Mouse (Mus musculus) CH12.LX (cell line): ENCODE results near the gene Fnbp1. TPM values are rescaled to one million over a fixed set of nuclear protein-coding genes. Genes with fewer than 3 reads are reported as not detected.

Experiments used
- DNase-seq: peaks from one replicate; pipeline ENCODE4 v3.0.0-alpha.2; 2013; ENCODE audit errors: extremely low read depth
- H3K27ac ChIP-seq: 2 replicates; pipeline ENCODE4 v1.5.1; 2012; ENCODE audit warnings: low read depth, mild to moderate bottlenecking, control low read depth, moderate library complexity; ENCODE audit not compliant: insufficient read depth
- H3K27me3 ChIP-seq: replicated peaks from 2 replicates; pipeline ENCODE3; 2012; ENCODE audit warnings: inconsistent platforms
- H3K36me3 ChIP-seq, 2 experiments: replicated peaks in 1 of 2; 2 replicates each; pipeline versions ENCODE3 to v1.6.1; 2012; ENCODE audit warnings: inconsistent platforms in 1 of 2, low read length in 1 of 2, mild to moderate bottlenecking in 1 of 2, mixed read lengths in 1 of 2, moderate library complexity in 1 of 2; ENCODE audit not compliant: control insufficient read depth in 1 of 2, insufficient read depth in 1 of 2
- H3K4me1 ChIP-seq, 2 experiments: 2 replicates each; pipeline ENCODE4 v1.6.1; 2012; ENCODE audit warnings: inconsistent platforms in 1 of 2, moderate library complexity in 1 of 2; ENCODE audit not compliant: insufficient read depth in 2 of 2, control insufficient read depth in 1 of 2
- H3K4me2 ChIP-seq: 2 replicates; pipeline ENCODE4 v1.6.1; 2012; ENCODE audit warnings: low read depth, mild to moderate bottlenecking, control low read depth; ENCODE audit not compliant: poor library complexity, insufficient read depth, severe bottlenecking
- H3K4me3 ChIP-seq, 3 experiments: fragments of 150-350 bp in 1 of 3; sonication (generic) in 1 of 3; replicated peaks in 1 of 3; 2 replicates each; pipeline versions ENCODE3 to v1.5.1; 2011 to 2012; ENCODE audit warnings: low read depth in 2 of 3, low read length in 2 of 3, mild to moderate bottlenecking in 2 of 3, moderate library complexity in 2 of 3, control low read depth in 1 of 3, improper control_type of control experiment in 1 of 3, inconsistent platforms in 1 of 3, mixed read lengths in 1 of 3; ENCODE audit not compliant: poor library complexity in 1 of 3
- H3K79me2 ChIP-seq: replicated peaks from 2 replicates; pipeline ENCODE4 v1.6.1; 2012; ENCODE audit warnings: mild to moderate bottlenecking, moderate library complexity; ENCODE audit not compliant: control insufficient read depth, poor library complexity, insufficient read depth, severe bottlenecking; ENCODE audit errors: extremely low read depth
- H3K9ac ChIP-seq: 2 replicates; pipeline ENCODE4 v1.6.1; 2012; ENCODE audit warnings: low read depth, mild to moderate bottlenecking, control low read depth, moderate library complexity; ENCODE audit not compliant: insufficient read depth
- H3K9me3 ChIP-seq: replicated peaks from 2 replicates; pipeline ENCODE3; 2012; ENCODE audit warnings: low read length, inconsistent platforms, mixed read lengths
- CHD1 ChIP-seq: IDR thresholded peaks from 2 replicates; pipeline ENCODE4 v1.6.1; 2012; ENCODE audit warnings: low read depth, low read length, improper control_type of control experiment, inconsistent platforms
- CHD2 ChIP-seq: IDR thresholded peaks from 2 replicates; pipeline ENCODE4 v1.6.1; 2011; ENCODE audit warnings: low read length, improper control_type of control experiment
- ELF1 ChIP-seq: IDR thresholded peaks from 2 replicates; pipeline ENCODE4 v1.6.1; 2014; ENCODE audit warnings: low read depth, mild to moderate bottlenecking, inconsistent platforms, low read length, improper control_type of control experiment
- MAX ChIP-seq: IDR thresholded peaks from 2 replicates; pipeline ENCODE4 v1.6.1; 2011; ENCODE audit warnings: low read length, improper control_type of control experiment
- MXI1 ChIP-seq: IDR thresholded peaks from 2 replicates; pipeline ENCODE4 v1.6.1; 2011; ENCODE audit warnings: mild to moderate bottlenecking, low read depth, low read length, improper control_type of control experiment
- PAX5 ChIP-seq: IDR thresholded peaks from 2 replicates; pipeline ENCODE4 v1.6.1; 2012; ENCODE audit warnings: low read length, inconsistent platforms, mixed read lengths
- SIN3A ChIP-seq: IDR thresholded peaks from 2 replicates; pipeline ENCODE4 v1.6.1; 2012; ENCODE audit warnings: low read length, improper control_type of control experiment, inconsistent platforms
- SMC3 ChIP-seq: IDR thresholded peaks from 2 replicates; pipeline ENCODE4 v1.6.1; 2011; ENCODE audit warnings: low read depth, low read length, improper control_type of control experiment
- UBTF ChIP-seq: IDR thresholded peaks from 2 replicates; pipeline ENCODE4 v1.6.1; 2012; ENCODE audit warnings: low read depth, mild to moderate bottlenecking, inconsistent platforms, low read length, improper control_type of control experiment, moderate library complexity
- ZKSCAN1 ChIP-seq: IDR thresholded peaks from 2 replicates; pipeline ENCODE4 v1.6.1; 2012; ENCODE audit warnings: low read depth, inconsistent platforms, low read length, improper control_type of control experiment, borderline replicate concordance
- ZMIZ1 ChIP-seq: IDR thresholded peaks from 2 replicates; pipeline ENCODE4 v1.6.1; 2012; ENCODE audit warnings: low read depth, mild to moderate bottlenecking, inconsistent platforms, low read length, improper control_type of control experiment
- dilution Hi-C: fragments of 300-500 bp; cut with MboI; formaldehyde crosslinking; loops from 2 replicates; pipeline ENCODE4 v1.14.3; 2020; ENCODE audit warnings: low sequenced_read_pairs; ENCODE audit not compliant: extremely low pct_unique_long_range_greater_than_20kb, extremely low pct_ligation_motif_present
- in situ Hi-C: fragments of 300-500 bp; cut with MboI; formaldehyde crosslinking; loops from 3 replicates; pipeline ENCODE4 v1.14.3; 2019; ENCODE audit warnings: low sequenced_read_pairs, low pct_ligation_motif_present, low pct_unique_long_range_greater_than_20kb, mixed read lengths
- polyA plus RNA-seq: library from polyadenylated mRNA; unstranded; fragments of >175 nt; gene quantifications from 2 replicates; pipeline ENCODE4 v1.2.1, GENCODE M21; 2012; ENCODE audit warnings: low read depth; ENCODE audit not compliant: insufficient read length
- total RNA-seq, 2 experiments: library from RNA; depleted of rRNA; stranded (reverse); fragments of 300-350 nt in 1 of 2; fragments of >200 nt in 1 of 2; gene quantifications; 2 replicates each; pipeline ENCODE4 v1.2.3; 2012 to 2014

Fnbp1 gene
- total and polyA plus RNA-seq, 3 experiments, result 29.6 to 133 (median 50.5) TPM

GRCm38 (mm10) chr2:31141074-31141866, 538 bp downstream of the Fnbp1 start:
- DNase-seq, result no peak
- no peaks in the 10 kb centered on the region for H3K27me3 ChIP-seq
- peak overlapping the region; percentile 91 for H3K9ac ChIP-seq
- H3K27ac ChIP-seq, result peak overlapping the region; percentile 65
- no peaks in the 10 kb centered on the region for H3K9me3 ChIP-seq
- peaks cover 0 to 7% of the 10 kb centered on the region in 2 experiments for H3K36me3 ChIP-seq
- dilution Hi-C loops, result no loop called here
- H3K4me1 ChIP-seq, result peaks cover 3 to 45% of the 10 kb centered on the region in 2 experiments; a peak in 2 of 4 replicates
- in situ Hi-C loops, result loop anchor here (10.0 kb wide), 1 partner anchor 116 kb away; no protein-coding TSS in a partner anchor
- H3K79me2 ChIP-seq, result peaks cover 53% of the 10 kb centered on the region
- H3K4me3 ChIP-seq, result peak overlapping the region; percentile 74 to 97 (median 86)
- TF ChIP-seq ZKSCAN1 (no peak), ZMIZ1 (no peak), MAX (no peak), UBTF (peak; percentile 83; the same call in 1 of the 2 replicates), CHD2 (no peak)
- H3K4me2 ChIP-seq, result peak overlapping the region; percentile 78; the same call in 1 of the 2 replicates

GRCm38 (mm10) chr2:31140772-31141073, 1.1 kb downstream of the Fnbp1 start:
- TF ChIP-seq SIN3A, result peak; percentile 75
- TF ChIP-seq SMC3, result no peak
- TF ChIP-seq PAX5, result no peak
- TF ChIP-seq MXI1, result peak; percentile 54; the same call in 1 of the 2 replicates
- no peak for TF ChIP-seq ELF1
- no peak for TF ChIP-seq UBTF
- no peak for TF ChIP-seq CHD1

More at GRCm38 (mm10) chr2:31140772-31141073, 1.1 kb downstream of the Fnbp1 start:
- in situ Hi-C loops (loop anchor here (10.0 kb wide), 1 partner anchor 116 kb away; no protein-coding TSS in a partner anchor), dilution Hi-C loops (no loop called here)
- Histone ChIP-seq H3K9ac (peak overlapping the region; percentile 91), H3K4me1 (peaks cover 4 to 47% of the 10 kb centered on the region in 2 experiments), H3K4me3 (peak overlapping the region; percentile 74 to 97 (median 86)), H3K36me3 (peaks cover 0 to 5% of the 10 kb centered on the region in 2 experiments), H3K27me3 (no peaks in the 10 kb centered on the region), H3K9me3 (no peaks in the 10 kb centered on the region), H3K4me2 (peak overlapping the region; percentile 78; the same call in 1 of the 2 replicates), H3K27ac (peak overlapping the region; percentile 65), H3K79me2 (peaks cover 58% of the 10 kb centered on the region)
- DNase-seq, result no peak
